Mouse (Mus musculus) midbrain, embryonic 12.5 days (tissue): ENCODE results near the gene Fam83f. TPM values are rescaled to one million over a fixed set of nuclear protein-coding genes. Genes with fewer than 3 reads are reported as not detected.

ENCODE experiments used
- ATAC-seq: fragments of 200-750 bp; cut with Nextera tagmentation; 2 replicates; pipeline ENCODE4 v1.8.0; 2017; ENCODE audit warnings: low read depth, moderate TSS enrichment, moderate library complexity; ENCODE audit not compliant: low FRiP score
- H3K27ac ChIP-seq: fragments of 300-500 bp; sonication (generic); replicated peaks from 2 replicates; pipeline ENCODE4 v1.5.1; 2016; ENCODE audit warnings: mild to moderate bottlenecking
- H3K27me3 ChIP-seq: fragments of 300-500 bp; sonication (generic); 2 replicates; pipeline ENCODE4 v1.6.1; 2016; ENCODE audit warnings: mild to moderate bottlenecking
- H3K36me3 ChIP-seq: fragments of 300-500 bp; sonication (generic); 2 replicates; pipeline ENCODE4 v1.6.1; 2016
- H3K4me1 ChIP-seq: fragments of 300-500 bp; sonication (generic); 2 replicates; pipeline ENCODE4 v1.6.1; 2016
- H3K4me2 ChIP-seq: fragments of 300-500 bp; sonication (generic); replicated peaks from 2 replicates; pipeline ENCODE4 v1.6.1; 2016; ENCODE audit warnings: mild to moderate bottlenecking, moderate library complexity
- H3K4me3 ChIP-seq: fragments of 300-500 bp; sonication (generic); 2 replicates; pipeline ENCODE4 v1.5.1; 2016; ENCODE audit warnings: mild to moderate bottlenecking
- H3K9ac ChIP-seq: fragments of 300-500 bp; sonication (generic); replicated peaks from 2 replicates; pipeline ENCODE4 v1.6.1; 2016; ENCODE audit warnings: mild to moderate bottlenecking, moderate library complexity
- H3K9me3 ChIP-seq: fragments of 300-500 bp; sonication (generic); 2 replicates; pipeline ENCODE4 v1.6.1; 2016; ENCODE audit warnings: mild to moderate bottlenecking
- WGBS: fragments of 180-500 bp; shearing (Covaris S2); methylation state at CpG from one replicate; pipeline ENCODE4 v1.1.7; 2016; 5-methylcytosine and 5-hydroxymethylcytosine counted together
- polyA plus RNA-seq: library from polyadenylated mRNA; unstranded; fragments of >200 nt; fragmentation: Nextera tagmentation; extraction: Ambion mirVana; gene quantifications from 2 replicates; pipeline ENCODE4 v1.2.1, GENCODE M21; 2016

The Fam83f gene
- polyA plus RNA-seq, 1 experiment from 2014 or later, result 0.60 TPM

DNA sequence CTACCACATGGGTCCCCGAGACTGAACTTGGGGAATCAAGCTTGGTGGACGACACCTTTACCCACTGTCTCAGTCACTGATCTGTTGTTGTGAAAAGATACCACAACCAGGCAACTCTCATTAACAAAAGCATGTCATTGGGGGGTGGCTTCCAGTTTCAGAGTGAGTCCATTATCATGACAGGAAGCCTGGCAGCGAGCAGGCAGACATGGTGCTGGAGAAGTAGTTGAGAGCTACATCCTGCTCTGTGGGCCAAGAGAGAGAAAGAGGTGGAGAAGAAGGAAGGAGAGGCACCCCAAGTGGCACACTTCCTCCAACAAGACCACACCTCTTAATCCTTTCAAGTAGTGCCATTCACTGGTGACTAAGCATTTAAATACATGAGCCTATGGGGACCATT is 31.8 kb upstream of the Fam83f start:
- H3K9ac ChIP-seq, result no peak overlapping the region
- no peaks in the 10 kb centered on the region for H3K36me3 ChIP-seq
- H3K27ac ChIP-seq, result no peak overlapping the region
- ATAC-seq, result no peak
- no peak overlapping the region for H3K4me3 ChIP-seq
- 88% methylated on average over 3 of the region's 3 CpGs for WGBS
- H3K4me1 ChIP-seq, result peaks cover 5% of the 10 kb centered on the region; the same call in 1 of the 2 replicates
- H3K4me2 ChIP-seq, result no peak overlapping the region
- no peaks in the 10 kb centered on the region for H3K27me3 ChIP-seq
- no peaks in the 10 kb centered on the region for H3K9me3 ChIP-seq

DNA sequence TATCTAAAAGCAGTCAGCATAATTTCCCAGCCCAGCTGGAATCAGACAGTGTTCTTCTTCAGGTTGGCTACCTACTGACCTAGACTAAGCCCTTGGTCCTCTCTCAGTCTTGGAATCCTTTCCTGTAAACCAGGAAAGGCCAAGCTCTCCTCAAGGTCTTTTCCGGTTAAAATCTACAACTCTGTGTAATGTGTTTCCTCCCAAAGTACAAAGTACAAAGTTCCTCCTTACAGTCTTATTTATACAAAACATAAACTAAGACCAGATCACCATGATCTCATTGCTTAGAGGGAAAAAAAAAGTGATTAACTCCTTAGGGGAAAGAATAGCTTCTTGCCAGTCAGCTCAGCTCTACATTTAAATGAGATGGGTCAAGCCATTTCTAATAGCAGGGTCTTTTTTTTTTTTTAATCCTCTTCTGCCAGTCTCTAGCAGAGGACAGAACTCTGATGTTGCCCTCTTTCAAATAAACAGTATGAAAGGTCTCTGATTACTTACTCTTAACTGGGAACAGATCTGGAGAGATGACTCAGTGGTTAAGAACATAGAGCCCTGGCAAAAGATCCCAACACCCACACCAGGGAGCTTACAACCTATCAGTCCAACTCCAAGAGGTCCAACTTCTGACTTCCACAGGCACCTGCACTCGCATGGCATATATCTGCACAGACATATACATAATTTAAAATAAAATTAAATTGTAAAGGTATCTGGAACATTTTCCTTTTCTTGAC is 29.8 kb upstream of the Fam83f start:
- ATAC-seq, result no peak
- Histone ChIP-seq H3K9me3 (no peaks in the 10 kb centered on the region), H3K27ac (no peak overlapping the region), H3K4me3 (no peak overlapping the region), H3K4me1 (peaks cover 3% of the 10 kb centered on the region; the same call in 1 of the 2 replicates), H3K27me3 (no peaks in the 10 kb centered on the region), H3K36me3 (no peaks in the 10 kb centered on the region), H3K9ac (no peak overlapping the region), H3K4me2 (no peak overlapping the region)
- WGBS, result 80% methylated on average over 2 of the region's 2 CpGs

DNA sequence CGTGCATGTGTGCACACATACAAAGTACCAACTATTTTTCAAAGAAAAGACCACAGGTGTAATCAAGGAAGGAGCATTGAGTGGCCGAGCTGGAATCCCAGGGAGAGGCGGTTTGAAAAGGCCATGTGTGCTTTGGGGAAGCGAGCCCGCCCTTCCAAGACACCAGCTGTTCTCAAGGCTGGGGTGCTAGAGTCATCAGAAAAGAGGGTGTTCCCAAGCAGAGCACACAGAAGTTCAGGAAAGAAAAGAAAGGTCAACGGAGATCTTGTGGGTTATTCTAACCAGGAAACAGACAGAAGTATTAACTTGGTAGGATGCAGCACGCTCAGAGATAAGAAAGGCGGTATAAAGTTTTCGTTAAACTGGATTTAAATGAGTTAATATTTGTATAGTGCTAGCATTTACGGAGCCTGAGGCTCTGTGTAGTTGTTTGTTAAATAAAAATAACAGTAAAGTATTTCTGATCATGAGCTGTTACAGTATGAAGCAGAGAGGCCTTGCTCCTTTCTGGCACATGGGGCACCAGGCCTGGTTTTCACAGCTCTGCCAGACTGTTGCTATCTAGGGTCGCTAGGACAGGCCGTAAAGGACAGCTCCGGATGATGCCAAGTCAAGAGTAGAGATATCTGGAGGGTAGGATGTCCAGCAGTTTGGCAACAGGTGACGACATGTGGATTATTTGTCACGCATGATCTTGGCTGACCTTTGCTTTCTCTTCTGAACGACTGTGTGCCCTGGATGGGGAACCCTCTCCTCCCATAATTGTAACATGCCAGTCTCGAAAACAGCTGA is 26.4 kb upstream of the Fam83f start:
- no peak overlapping the region for H3K4me2 ChIP-seq
- H3K27ac ChIP-seq, result no peak overlapping the region
- H3K4me1 ChIP-seq, result peaks cover 4% of the 10 kb centered on the region; the same call in 1 of the 2 replicates
- no peaks in the 10 kb centered on the region for H3K27me3 ChIP-seq
- H3K9me3 ChIP-seq, result no peaks in the 10 kb centered on the region
- H3K4me3 ChIP-seq, result no peak overlapping the region
- WGBS, result 90% methylated on average over 17 of the region's 17 CpGs
- no peak overlapping the region for H3K9ac ChIP-seq
- H3K36me3 ChIP-seq, result no peaks in the 10 kb centered on the region
- ATAC-seq, result no peak

DNA sequence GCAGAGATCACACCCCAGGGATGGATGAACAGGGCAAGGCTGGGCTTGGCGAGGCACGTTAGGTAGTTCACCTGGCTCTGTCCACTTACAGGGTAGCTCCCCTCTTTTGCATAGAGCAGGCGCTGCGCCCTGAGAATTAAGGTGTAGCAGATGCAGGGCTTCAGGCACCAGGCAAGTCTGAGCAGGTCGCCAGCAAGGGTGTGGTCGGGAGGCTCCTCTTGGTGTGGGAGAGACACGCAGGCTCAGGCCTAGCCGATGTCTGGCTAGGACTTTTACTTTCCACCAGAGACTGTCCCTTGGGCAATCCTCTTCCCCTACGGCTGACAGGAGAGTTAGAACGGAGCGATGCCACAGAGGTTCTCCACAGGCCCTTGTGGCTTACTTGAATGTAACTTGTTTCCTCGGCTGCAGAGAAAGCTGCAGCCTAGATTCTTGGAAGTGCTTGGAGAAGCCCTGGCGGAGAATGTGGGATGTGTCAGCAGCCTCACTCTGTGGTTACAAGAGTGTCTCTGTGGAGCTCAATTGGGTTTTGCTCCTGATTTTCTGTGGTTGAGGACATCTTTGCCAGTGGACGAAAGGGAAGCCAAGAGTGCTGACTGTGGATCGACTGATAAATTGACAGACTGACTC is 22.6 kb upstream of the Fam83f start:
- H3K27me3 ChIP-seq, result no peaks in the 10 kb centered on the region
- H3K9ac ChIP-seq, result no peak overlapping the region
- no peak overlapping the region for H3K27ac ChIP-seq
- 83% methylated on average over 15 of the region's 15 CpGs for WGBS
- H3K4me2 ChIP-seq, result no peak overlapping the region
- H3K4me3 ChIP-seq, result no peak overlapping the region
- peaks cover 4% of the 10 kb centered on the region; the same call in 1 of the 2 replicates for H3K4me1 ChIP-seq
- no peaks in the 10 kb centered on the region for H3K9me3 ChIP-seq
- H3K36me3 ChIP-seq, result no peaks in the 10 kb centered on the region
- no peak for ATAC-seq

DNA sequence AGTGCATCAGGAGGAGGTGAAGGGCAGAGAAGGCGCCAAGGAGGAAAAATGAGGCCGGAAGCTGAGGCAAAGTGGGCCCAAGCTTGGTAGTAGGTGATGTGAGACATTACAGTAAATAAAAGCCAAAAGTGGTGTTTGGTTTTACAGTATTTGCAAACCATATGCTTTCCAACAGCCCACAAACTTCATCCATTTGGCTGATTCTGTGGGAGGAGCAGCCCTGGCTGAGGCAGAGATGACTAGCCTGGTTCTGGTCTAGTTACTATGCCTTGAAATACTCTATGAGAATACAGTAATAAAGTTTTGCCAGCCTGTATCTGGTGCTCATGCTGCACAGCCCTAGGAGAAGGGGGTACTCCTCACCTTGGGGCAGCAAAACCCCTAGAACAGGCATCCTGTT is 21.2 kb upstream of the Fam83f start:
- Histone ChIP-seq H3K4me2 (no peak overlapping the region), H3K4me3 (no peak overlapping the region), H3K27ac (no peak overlapping the region), H3K9ac (no peak overlapping the region), H3K36me3 (no peaks in the 10 kb centered on the region), H3K27me3 (no peaks in the 10 kb centered on the region), H3K4me1 (peaks cover 4% of the 10 kb centered on the region; the same call in 1 of the 2 replicates), H3K9me3 (no peaks in the 10 kb centered on the region)
- WGBS, result 85% methylated on average over 2 of the region's 2 CpGs
- ATAC-seq, result no peak

- no peak for ATAC-seq
- Histone ChIP-seq H3K9me3 (no peaks in the 10 kb centered on the region), H3K27me3 (no peaks in the 10 kb centered on the region), H3K4me2 (no peak overlapping the region), H3K9ac (no peak overlapping the region), H3K4me3 (no peak overlapping the region), H3K36me3 (no peaks in the 10 kb centered on the region), H3K27ac (no peak overlapping the region), H3K4me1 (peaks cover 6% of the 10 kb centered on the region; the same call in 1 of the 2 replicates)
- WGBS, result 87% methylated on average over 8 of the region's 8 CpGs
Measured at GRCm38 (mm10) chr15:80653865-80654264, 17.8 kb upstream of the Fam83f start.

DNA sequence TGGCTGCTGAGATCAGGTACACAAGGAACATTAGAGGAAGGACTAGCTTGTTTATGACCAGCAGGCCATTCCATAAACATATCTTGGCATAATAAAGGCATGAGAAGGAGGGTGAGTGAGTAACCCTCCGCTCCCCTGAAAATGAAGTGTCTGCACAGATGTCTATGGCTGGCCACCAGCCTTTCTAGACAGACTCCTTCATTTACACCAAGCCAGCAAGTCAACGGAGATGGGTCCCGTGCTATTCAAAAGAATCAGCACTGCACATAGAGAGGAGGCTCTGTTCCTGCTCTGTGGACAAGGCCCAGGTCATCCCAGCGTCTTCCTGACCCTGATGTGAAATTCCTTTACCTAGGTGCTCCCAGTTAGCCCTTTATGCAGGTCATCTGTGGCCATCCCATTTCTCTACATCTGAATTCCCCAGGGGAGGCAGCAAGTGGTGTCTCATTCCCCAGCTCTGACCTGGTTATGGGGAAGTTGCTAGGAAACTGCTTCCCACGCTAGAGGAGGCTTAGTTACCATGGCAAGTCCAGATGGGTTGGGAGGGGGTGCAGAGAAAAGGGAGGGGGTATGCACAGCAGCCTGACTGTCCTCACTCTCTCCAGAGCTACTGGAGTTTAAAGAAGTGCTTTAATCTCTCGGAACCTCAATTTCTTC is 12.7 kb upstream of the Fam83f start:
- no peak overlapping the region; the same call in 1 of the 2 replicates for H3K27ac ChIP-seq
- no peaks in the 10 kb centered on the region for H3K9me3 ChIP-seq
- ATAC-seq, result no peak
- 0 out of 2 replicates have a peak, but pooled peaks cover 5% of the 10 kb centered on the region for H3K27me3 ChIP-seq
- no peaks in the 10 kb centered on the region for H3K36me3 ChIP-seq
- H3K4me1 ChIP-seq, result peaks cover 7% of the 10 kb centered on the region; the same call in 1 of the 2 replicates
- no peak overlapping the region for H3K4me2 ChIP-seq
- H3K4me3 ChIP-seq, result no peak overlapping the region
- H3K9ac ChIP-seq, result no peak overlapping the region
- 47% methylated on average over 6 of the region's 6 CpGs for WGBS

GRCm38 (mm10) chr15:80660963-80661362 is 10.7 kb upstream of the Fam83f start:
- H3K4me1 ChIP-seq, result peaks cover 7% of the 10 kb centered on the region; the same call in 1 of the 2 replicates

DNA sequence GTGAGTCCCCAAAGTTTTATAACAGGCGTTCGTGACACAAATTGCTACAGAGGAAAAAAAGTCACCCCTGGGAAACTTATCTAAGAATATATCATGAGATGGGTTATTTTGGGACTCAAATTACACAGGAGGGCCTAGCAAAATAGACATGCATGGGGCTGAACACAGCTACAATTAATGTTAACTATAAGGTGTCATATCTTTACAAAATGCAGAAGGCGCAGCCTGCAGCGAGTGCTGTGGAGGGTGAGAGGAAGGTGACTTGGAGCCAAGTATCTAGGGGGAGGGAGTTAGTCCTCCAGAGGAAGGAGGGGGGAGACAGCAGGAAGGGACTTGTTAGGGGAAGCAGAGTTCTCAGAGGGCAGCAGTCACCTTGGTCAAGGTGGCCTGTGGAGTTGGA is 7.2 kb upstream of the Fam83f start:
- no peak for ATAC-seq
- 0 out of 2 replicates have a peak, but pooled peaks cover 7% of the 10 kb centered on the region for H3K9me3 ChIP-seq
- H3K4me1 ChIP-seq, result no peaks in the 10 kb centered on the region
- H3K27me3 ChIP-seq, result peaks cover 9% of the 10 kb centered on the region; the same call in 1 of the 2 replicates
- H3K9ac ChIP-seq, result no peak overlapping the region
- no peak overlapping the region for H3K4me3 ChIP-seq
- H3K4me2 ChIP-seq, result no peak overlapping the region
- H3K36me3 ChIP-seq, result no peaks in the 10 kb centered on the region
- whole genome bisulfite sequencing, result 86% methylated on average over 4 of the region's 4 CpGs
- no peak overlapping the region for H3K27ac ChIP-seq

More at GRCm38 (mm10) chr15:80660963-80661362, 10.7 kb upstream of the Fam83f start:
- Histone ChIP-seq H3K4me2 (no peak overlapping the region), H3K9me3 (no peaks in the 10 kb centered on the region), H3K27me3 (0 out of 2 replicates have a peak, but pooled peaks cover 5% of the 10 kb centered on the region), H3K4me3 (no peak overlapping the region), H3K27ac (no peak overlapping the region), H3K9ac (no peak overlapping the region), H3K36me3 (no peaks in the 10 kb centered on the region)
- ATAC-seq, result no peak
- 68% methylated on average over 4 of the region's 4 CpGs for WGBS

- 64% methylated on average over 2 of the region's 2 CpGs for WGBS
- no peaks in the 10 kb centered on the region for H3K36me3 ChIP-seq
- H3K4me2 ChIP-seq, result no peak overlapping the region
- no peak for ATAC-seq
- H3K4me1 ChIP-seq, result peaks cover 13% of the 10 kb centered on the region
- no peak overlapping the region for H3K27ac ChIP-seq
- peaks cover 56% of the 10 kb centered on the region for H3K27me3 ChIP-seq
- no peak overlapping the region for H3K4me3 ChIP-seq
- H3K9ac ChIP-seq, result no peak overlapping the region
- no peaks in the 10 kb centered on the region for H3K9me3 ChIP-seq
Measured at GRCm38 (mm10) chr15:80672810-80673209, 1.2 kb downstream of the Fam83f start.

GRCm38 (mm10) chr15:80673337-80674095 is 1.9 kb downstream of the Fam83f start:
- H3K4me1 ChIP-seq, result peaks cover 19% of the 10 kb centered on the region
- no peaks in the 10 kb centered on the region for H3K36me3 ChIP-seq
- WGBS, result 75% methylated on average over 4 of the region's 4 CpGs
- no peak overlapping the region for H3K4me3 ChIP-seq
- H3K9ac ChIP-seq, result no peak overlapping the region
- no peak overlapping the region for H3K4me2 ChIP-seq
- no peak for ATAC-seq
- H3K9me3 ChIP-seq, result no peaks in the 10 kb centered on the region
- peaks cover 56% of the 10 kb centered on the region for H3K27me3 ChIP-seq
- no peak overlapping the region for H3K27ac ChIP-seq
